Mouse (Mus musculus): ENCODE measurements around the gene Ptprs.

GRCm38 (mm10) chr17:56411437-56411836 is 64.8 kb downstream of the Ptprs start:
- TF ChIP-seq POLR2A (IDR thresholded peaks at IDR 0.05; ENCODE audit: borderline replicate concordance, extremely low read depth, low read depth, low read length): no peak
- no peak for TF ChIP-seq CTCF (IDR thresholded peaks at IDR 0.05; ENCODE audit: insufficient read depth, low read length)

All from lung, adult 2 months (tissue).